Mouse (Mus musculus): ENCODE measurements around the gene Timd2.
A peak's percentile ranks its signal among the peaks of the same experiment; 100 is the strongest.
"Not testable (repeated sequence)": the region's sequence is repeated elsewhere in the genome, so short reads cannot be mapped to it uniquely, and the experiment has no call there.

Timd2 gene

GRCm38 (mm10) chr11:46706664-46707356 lies at the start of gene Timd2:
TSS of gene Timd2 (minus strand) at chr11:46707061.
- DNase-seq, result no peak

GRCm38 (mm10) chr11:46755714-46756113 lies 48.9 kb upstream of the Timd2 start:
- DNase-seq, result not testable (repeated sequence)

- DNase-seq, result no peak
Observed at GRCm38 (mm10) chr11:46754669-46755068, 47.8 kb upstream of the Timd2 start.

DNA sequence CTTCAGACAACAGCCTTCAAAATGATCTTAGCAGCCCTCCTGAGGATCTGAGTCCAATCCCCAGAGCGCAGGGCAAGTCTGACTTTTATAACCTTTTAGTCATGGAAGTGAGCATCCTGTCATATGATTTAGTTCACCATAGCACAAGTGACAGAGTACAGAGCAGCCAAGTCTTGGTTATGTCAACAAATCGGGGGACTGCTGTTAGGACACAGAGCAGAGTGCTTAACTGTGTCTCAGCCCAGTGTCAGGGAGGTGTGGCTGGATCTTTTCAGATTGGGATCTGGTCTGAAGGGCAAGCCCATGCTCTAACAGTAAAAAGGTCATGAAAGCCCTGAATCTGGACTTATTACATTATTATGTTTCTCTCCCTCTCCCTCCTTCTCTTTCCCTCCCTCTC lies 46.8 kb upstream of the Timd2 start:
- no peak for DNase-seq

DNA sequence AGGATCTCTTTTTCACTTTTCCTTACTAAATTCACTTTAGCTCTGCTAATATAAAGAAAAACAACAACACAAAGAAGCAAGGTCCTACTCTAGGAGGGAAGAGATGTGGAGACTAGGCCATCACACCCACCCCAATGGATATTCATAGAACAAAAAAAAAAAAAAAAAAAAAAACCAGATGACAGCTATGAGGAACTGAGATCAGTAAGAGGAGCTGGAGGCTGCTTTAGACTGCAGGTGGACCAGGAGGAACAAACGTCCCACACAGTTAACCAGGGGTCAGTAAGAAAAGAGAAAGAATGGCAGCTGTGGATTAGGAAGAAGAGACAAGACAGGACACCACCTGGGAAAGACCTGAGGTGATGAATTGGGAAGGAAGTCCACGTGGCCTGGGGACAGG lies 41.1 kb upstream of the Timd2 start:
- no peak for DNase-seq

- DNase-seq, result no peak
Observed at GRCm38 (mm10) chr11:46741716-46742115, 34.9 kb upstream of the Timd2 start.

- no peak for DNase-seq
Observed at GRCm38 (mm10) chr11:46740886-46741285, 34.0 kb upstream of the Timd2 start.

GRCm38 (mm10) chr11:46739501-46739900 lies 32.6 kb upstream of the Timd2 start:
- no peak for DNase-seq

DNA sequence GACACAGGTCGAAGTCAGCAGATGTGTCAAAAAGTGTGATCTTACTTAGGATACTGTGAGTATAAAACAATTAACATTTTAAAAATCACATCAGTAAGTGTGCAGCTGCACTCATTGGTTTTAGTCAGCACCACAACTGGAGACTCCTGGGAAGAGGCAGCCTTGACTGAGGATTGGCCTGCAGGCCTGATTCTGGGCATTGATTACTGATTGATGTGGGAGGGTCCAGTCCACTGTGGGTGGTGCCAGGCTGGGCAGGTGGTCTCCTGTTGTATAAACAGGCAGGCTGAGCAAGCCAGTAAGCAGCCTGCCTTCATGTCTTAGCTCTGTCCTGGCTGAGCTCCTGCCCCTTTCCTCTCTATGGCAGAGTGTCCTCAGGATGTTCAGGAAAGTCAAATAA lies 28.2 kb upstream of the Timd2 start, which contains the start of gene Havcr1:
Gene Havcr1, plus strand, starts transcription at position 5 of the 400 bp plus-strand sequence.
- DNase-seq, result not testable (repeated sequence)

GRCm38 (mm10) chr11:46734617-46735016 lies 27.8 kb upstream of the Timd2 start:
- DNase-seq, result no peak

DNA sequence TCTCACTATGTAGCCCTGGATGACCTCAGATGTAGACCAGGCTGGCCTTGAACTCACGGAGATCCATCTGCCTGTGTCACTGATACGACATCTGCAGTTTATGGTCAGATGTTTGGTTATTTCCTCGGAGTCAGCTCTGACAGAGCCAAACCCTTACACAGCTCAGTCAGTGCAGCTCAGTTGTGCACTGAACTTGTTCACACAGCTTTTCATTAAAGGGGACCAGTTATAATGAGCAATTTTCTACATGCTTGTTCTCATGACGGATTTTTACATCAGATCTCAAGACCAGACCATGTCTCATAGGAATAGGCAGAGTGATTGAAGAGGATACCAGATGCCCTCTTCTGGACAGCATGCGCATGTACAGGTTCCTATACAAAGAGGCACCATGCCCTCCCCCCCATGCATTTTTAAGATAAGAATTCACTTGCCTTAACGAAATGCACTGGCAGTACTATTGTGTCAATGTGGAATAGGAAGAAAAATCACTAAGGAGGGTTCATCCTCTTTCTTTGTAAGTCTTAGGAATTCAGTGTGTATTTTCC lies 26.5 kb upstream of the Timd2 start:
- DNase-seq, result peak; percentile 6 to 12

DNA sequence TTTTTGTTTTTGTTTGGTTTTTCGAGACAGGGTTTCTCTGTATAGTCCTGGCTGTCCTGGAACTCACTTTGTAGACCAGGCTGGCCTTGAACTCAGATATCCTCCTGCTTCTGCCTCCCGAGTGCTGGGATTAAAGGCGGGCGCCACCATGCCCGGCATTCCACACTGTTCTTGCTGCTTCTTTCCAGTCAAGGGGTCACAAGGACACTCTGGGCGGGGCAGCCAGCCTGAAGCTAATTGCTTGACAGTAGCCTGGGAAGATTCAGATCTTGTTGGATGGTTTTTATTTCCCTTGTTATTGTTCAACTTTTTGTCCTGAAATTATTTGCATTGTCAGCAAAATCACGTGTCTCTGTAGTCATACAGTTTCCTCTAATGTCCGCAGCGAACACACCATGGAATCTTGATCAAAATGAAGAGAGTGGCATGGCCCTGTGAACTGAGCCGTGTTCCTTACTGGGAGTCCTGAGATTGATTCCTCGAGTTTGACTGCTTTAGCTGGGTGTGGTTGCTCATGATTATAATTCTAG lies 24.7 kb upstream of the Timd2 start:
- no peak for DNase-seq

GRCm38 (mm10) chr11:46698830-46699229 lies 8.0 kb downstream of the Timd2 start:
- DNase-seq, result no peak

DNA sequence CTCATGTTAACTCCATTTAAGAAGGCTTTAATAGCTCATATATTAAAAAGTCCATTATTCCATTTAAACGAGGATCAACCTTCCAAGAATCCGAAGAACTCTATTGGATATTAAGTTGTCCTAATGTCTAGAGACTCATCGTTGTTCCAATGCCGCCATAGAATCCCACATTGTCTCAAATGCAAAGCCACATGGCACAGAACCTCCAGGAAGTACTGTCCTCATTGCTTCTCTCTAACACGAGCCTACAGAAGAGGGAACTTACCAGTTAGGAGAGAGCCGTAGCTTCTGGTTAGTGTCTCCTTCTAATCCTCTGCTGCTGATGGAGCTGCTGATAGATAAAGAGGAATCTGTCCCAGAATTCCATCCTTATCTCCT lies 8.6 kb downstream of the Timd2 start:
- DNase-seq, result no peak

GRCm38 (mm10) chr11:46697433-46698277 lies 9.2 kb downstream of the Timd2 start:
- DNase-seq, result no peak

DNA sequence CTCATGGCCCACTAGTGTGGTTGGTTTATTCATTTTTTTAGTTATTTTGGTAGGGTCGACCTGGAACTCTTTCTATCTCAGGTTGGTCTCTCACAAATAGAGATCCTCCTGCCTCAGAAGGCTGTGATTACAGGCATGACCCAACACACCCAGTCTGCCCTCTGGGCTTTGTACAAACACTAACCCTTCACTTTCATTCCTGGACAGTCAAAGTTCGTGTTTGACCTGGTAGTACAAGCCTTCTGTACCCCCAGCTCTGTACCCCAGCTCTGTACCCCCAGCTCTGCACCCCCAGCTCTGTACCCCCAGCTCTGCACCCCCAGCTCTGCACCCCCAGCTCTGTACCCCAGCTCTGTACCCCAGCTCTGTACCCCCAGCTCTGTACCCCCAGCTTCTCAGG lies 11.0 kb downstream of the Timd2 start:
- not testable (repeated sequence) for DNase-seq

DNA sequence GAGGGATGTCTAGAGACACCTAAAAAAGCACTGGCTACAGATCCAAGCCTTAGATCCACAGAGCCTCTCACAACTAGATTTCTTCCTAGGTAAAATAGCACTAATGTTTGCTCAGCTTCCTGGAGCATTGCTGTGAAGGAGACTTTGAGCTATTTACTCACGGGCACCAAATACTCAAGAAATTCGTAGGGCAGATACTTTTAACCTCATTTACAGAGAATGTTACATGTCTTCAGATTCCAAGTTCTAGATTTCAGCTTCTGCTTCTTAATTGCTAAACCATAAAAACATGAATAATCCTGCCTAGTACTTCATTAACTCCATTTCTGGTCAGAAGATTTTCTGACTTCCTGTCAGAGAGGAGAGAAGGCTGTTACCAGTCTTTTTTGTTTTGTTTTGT lies 16.7 kb downstream of the Timd2 start:
- no peak for DNase-seq

GRCm38 (mm10) chr11:46683723-46684122 lies 23.1 kb downstream of the Timd2 start:
- no peak for DNase-seq

DNA sequence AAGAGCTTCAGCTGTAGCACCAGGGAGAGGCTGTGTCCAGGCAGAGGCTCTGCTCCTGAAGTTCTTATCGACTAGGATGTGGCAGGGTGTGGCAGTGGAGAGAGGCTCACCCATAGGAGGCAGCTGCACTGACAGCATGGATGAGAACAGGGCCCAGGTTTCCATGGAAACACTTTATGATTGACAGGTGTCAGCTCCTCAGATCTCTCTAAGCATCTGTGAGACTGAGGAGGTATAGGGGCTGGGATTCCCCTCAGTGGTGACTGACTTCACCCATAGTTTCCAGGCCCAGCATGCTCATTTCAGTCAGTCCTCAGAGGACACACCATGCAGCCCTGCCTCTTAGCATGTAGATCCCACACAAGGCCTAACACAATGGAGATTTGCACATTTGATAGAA lies 24.0 kb downstream of the Timd2 start:
- DNase-seq, result no peak

- no peak for DNase-seq
Observed at GRCm38 (mm10) chr11:46667938-46668337, 38.9 kb downstream of the Timd2 start.

- no peak for DNase-seq
Observed at GRCm38 (mm10) chr11:46667105-46667504, 39.8 kb downstream of the Timd2 start.

- peak; percentile 38 to 41 for DNase-seq
Observed at GRCm38 (mm10) chr11:46665599-46666522, 41.0 kb downstream of the Timd2 start.
